Mouse (Mus musculus) MEL (cell line): ENCODE data around the gene Shq1.

Experiments used
- GABPA ChIP-seq: IDR thresholded peaks from 2 replicates; pipeline ENCODE4 v1.6.1; 2012; ENCODE audit warnings: low read depth, mild to moderate bottlenecking, inconsistent platforms, low read length, improper control_type of control experiment, moderate library complexity
- POLR2A ChIP-seq, 2 experiments: IDR thresholded peaks; 2 replicates each; pipeline ENCODE4 v1.6.1; 2011 to 2012; ENCODE audit warnings: low read length in 2 of 2, mild to moderate bottlenecking in 2 of 2, control low read depth in 1 of 2, improper control_type of control experiment in 1 of 2, low read depth in 1 of 2, moderate library complexity in 1 of 2; ENCODE audit not compliant: control insufficient read depth in 1 of 2, insufficient read depth in 1 of 2, poor library complexity in 1 of 2
- ZNF384 ChIP-seq: IDR thresholded peaks from 2 replicates; pipeline ENCODE4 v1.6.1; 2012; ENCODE audit warnings: low read depth, mild to moderate bottlenecking, inconsistent platforms, low read length, improper control_type of control experiment

- TF ChIP-seq POLR2A (IDR thresholded peaks at IDR 0.05; ENCODE audit: control insufficient read depth in 1 of 2, insufficient read depth in 1 of 2, low read depth in 1 of 2, low read length in 2 of 2, poor library complexity in 1 of 2) (no peak), ZNF384 (no peak), GABPA (no peak)
Observed at GRCm38 (mm10) chr6:100642786-100643185, 28.2 kb downstream of the Shq1 start.
